Mouse (Mus musculus): ENCODE results near the gene Prf1. TPM values are rescaled to one million over a fixed set of nuclear protein-coding genes. Genes with fewer than 3 reads are reported as not detected.

Prf1 gene
- 12.6 and 30.9 TPM in 2 replicates for polyA plus RNA-seq (2012; ENCODE audit: low replicate concordance)

DNA sequence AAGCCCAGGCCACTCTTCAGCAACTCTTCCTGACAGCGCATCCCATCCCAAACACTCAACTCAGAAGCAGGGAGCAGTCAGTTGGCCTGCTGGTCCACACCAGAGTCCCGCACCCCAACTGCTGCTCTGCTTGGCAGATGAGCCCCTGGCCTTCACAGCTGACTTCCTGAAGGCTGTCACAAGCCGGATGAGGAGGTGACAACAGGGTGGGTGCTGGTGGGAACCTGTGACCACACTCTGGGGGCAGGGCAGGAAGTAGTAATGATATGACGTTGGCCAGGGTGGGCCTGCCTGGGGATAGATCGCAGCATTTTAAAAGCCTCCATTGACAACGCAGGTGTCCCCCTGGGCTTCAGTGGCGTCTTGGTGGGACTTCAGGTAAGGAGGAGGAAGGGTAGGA is at the start of gene Prf1:
TSS of gene Prf1 (plus strand) at position 357 of the 400 bp plus-strand sequence.

DNA sequence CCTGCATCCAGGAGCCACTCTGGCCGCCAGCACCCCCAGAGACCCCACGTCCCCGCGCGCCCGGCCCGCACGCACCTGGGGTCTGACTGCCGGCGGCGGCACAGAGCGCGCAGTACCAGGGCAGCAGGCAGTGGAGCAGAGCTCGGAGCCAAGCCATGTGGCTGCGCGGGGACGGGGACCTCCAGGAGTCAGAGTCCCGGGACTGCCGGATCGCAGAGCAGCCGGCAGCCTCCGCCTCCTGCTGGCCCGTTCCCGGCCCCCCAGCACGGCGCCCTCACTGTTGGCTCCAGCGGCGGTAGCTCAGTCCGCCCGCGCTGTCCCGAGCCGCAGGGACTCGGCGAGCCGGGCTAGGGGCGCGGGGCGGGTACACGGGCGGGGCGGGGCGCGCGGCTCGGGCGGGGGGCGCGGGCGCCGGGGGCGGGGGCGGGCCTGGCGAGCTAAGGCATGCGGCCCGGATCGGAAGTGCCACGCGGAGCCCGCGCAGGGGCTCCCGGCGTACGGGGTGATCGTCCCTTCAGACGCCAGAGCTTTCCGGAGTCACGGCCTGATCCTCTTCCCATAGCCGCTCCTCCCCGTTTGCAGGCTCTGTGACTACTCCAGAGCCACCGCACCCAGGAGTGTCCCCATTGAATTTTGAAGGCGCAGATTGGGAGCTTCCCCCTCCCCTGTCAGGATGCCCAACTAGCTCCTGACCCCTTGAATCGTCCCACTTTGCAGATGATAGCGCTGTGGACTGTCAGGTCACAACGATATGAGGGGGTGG is 24.4 kb upstream of the Prf1 start, which contains the start of gene Adamts14:
TSS of gene Adamts14 (minus strand) at position 358 of the 763 bp plus-strand sequence.

Other genes with a start within 250 kb of the Prf1 start
- gene Pcbd1, start 208.5 kb upstream of the Prf1 start, polyA plus RNA-seq (2012; ENCODE audit: low replicate concordance), result 0.31 and 0.58 TPM in 2 replicates
- 21.2 and 31.6 TPM in 2 replicates for gene Sgpl1, start 150.1 kb upstream of the Prf1 start, polyA plus RNA-seq (2012; ENCODE audit: low replicate concordance)
- not detected in 2 replicates for gene Tbata, start 125.9 kb upstream of the Prf1 start, polyA plus RNA-seq (2012; ENCODE audit: low replicate concordance)
- 11.6 and 35.9 TPM in 2 replicates for gene Adamts14, start 24.4 kb upstream of the Prf1 start, polyA plus RNA-seq (2012; ENCODE audit: low replicate concordance)
- 2.3 and 2.8 TPM in 2 replicates for gene Pald1, start 85.7 kb downstream of the Prf1 start, polyA plus RNA-seq (2012; ENCODE audit: low replicate concordance)
- 0.12 TPM in 1 of 2 replicates, not detected in the other for gene Nodal, start 120.1 kb downstream of the Prf1 start, polyA plus RNA-seq (2012; ENCODE audit: low replicate concordance)
- 98.6 and 162 TPM in 2 replicates for gene Eif4ebp2, start 154.8 kb downstream of the Prf1 start, polyA plus RNA-seq (2012; ENCODE audit: low replicate concordance)
- gene Lrrc20, start 178.0 kb downstream of the Prf1 start, polyA plus RNA-seq (2012; ENCODE audit: low replicate concordance), result 5.3 and 10.9 TPM in 2 replicates